Mouse (Mus musculus): Measurements from ENCODE around the gene Prkg1. TPM values are rescaled to one million over a fixed set of nuclear protein-coding genes. Genes with fewer than 3 reads are reported as not detected.

The Prkg1 gene
- polyA plus RNA-seq, 1 experiment from 2014 or later = 2.1 TPM

GRCm38 (mm10) chr19:30687942-30688341, 1076.9 kb downstream of the Prkg1 start:
- Histone ChIP-seq H3K36me3 (ENCODE audit: control insufficient read depth, insufficient read depth, low read length) (no peaks in the 10 kb centered on the region), H3K27ac (ENCODE audit: low read depth, low read length) (no peak overlapping the region), H3K27me3 (ENCODE audit: control insufficient read depth, insufficient read depth, low read length) (no peaks in the 10 kb centered on the region), H3K4me1 (ENCODE audit: control insufficient read depth, insufficient read depth, low read length) (no peaks in the 10 kb centered on the region), H3K4me3 (ENCODE audit: low read length) (no peak overlapping the region), H3K9ac (ENCODE audit: low read depth, low read length) (no peak overlapping the region), H3K9me3 (ENCODE audit: control insufficient read depth, low read length) (no peaks in the 10 kb centered on the region), H3K4me2 (replicated peaks; ENCODE audit: low read depth, low read length) (no peak overlapping the region)
- ATAC-seq (ENCODE audit: low FRiP score, low TSS enrichment) = no peak
- WGBS = 35% methylated on average over 6 of the region's 6 CpGs

DNA sequence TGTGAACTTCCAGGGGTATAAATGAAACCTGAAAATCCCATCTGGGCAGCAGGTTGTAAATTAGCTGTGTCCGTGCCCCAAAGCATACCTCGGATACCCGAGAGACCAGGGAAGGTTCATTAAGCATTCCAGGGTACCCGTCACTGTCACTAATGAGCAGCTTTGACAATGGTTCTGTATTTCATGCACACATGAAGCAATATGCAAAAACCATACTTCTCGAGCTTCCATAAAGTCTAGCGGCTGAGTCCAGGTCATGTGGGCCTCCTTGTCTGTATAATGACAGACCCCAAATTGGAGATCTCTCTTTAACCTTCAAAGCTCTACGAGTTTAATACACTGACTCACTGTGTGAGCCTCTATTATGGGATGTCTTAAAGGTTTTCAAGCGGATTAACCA, 1088.5 kb downstream of the Prkg1 start:
- WGBS = 65% methylated on average over 8 of the region's 8 CpGs
- Histone ChIP-seq H3K36me3 (ENCODE audit: control insufficient read depth, insufficient read depth, low read length) (no peaks in the 10 kb centered on the region), H3K27me3 (ENCODE audit: control insufficient read depth, insufficient read depth, low read length) (no peaks in the 10 kb centered on the region), H3K9ac (ENCODE audit: low read depth, low read length) (no peak overlapping the region), H3K4me2 (replicated peaks; ENCODE audit: low read depth, low read length) (no peak overlapping the region), H3K4me3 (ENCODE audit: low read length) (no peak overlapping the region), H3K4me1 (ENCODE audit: control insufficient read depth, insufficient read depth, low read length) (no peaks in the 10 kb centered on the region), H3K9me3 (ENCODE audit: control insufficient read depth, low read length) (no peaks in the 10 kb centered on the region), H3K27ac (ENCODE audit: low read depth, low read length) (no peak overlapping the region)
- no peak for ATAC-seq (ENCODE audit: low FRiP score, low TSS enrichment)

DNA sequence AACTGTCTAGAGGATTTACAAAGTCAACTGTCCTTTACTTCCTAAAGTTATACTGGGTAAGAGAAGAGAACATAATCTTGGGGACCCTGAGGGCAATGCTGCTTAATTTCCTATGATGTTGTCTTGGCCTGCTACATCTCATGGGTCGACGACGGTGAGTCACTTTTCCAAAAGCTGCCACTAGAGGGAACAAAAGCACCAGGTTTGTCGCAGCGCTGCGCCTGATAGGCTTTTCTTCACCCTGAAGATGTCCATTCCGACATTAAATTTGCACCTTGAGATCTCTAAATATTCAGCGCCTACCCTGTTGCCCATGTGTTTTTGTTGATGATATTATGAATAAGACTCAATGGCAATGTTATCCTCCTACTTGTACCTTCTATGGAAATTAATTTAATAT, 1100.6 kb downstream of the Prkg1 start:
- H3K9me3 ChIP-seq (ENCODE audit: control insufficient read depth, low read length) = no peaks in the 10 kb centered on the region
- no peak overlapping the region for H3K4me2 ChIP-seq (replicated peaks; ENCODE audit: low read depth, low read length)
- no peak overlapping the region for H3K9ac ChIP-seq (ENCODE audit: low read depth, low read length)
- no peaks in the 10 kb centered on the region for H3K36me3 ChIP-seq (ENCODE audit: control insufficient read depth, insufficient read depth, low read length)
- no peaks in the 10 kb centered on the region for H3K4me1 ChIP-seq (ENCODE audit: control insufficient read depth, insufficient read depth, low read length)
- no peaks in the 10 kb centered on the region for H3K27me3 ChIP-seq (ENCODE audit: control insufficient read depth, insufficient read depth, low read length)
- H3K4me3 ChIP-seq (ENCODE audit: low read length) = no peak overlapping the region
- H3K27ac ChIP-seq (ENCODE audit: low read depth, low read length) = no peak overlapping the region
- 9% methylated on average over 8 of the region's 8 CpGs for WGBS
- no peak for ATAC-seq (ENCODE audit: low FRiP score, low TSS enrichment)

DNA sequence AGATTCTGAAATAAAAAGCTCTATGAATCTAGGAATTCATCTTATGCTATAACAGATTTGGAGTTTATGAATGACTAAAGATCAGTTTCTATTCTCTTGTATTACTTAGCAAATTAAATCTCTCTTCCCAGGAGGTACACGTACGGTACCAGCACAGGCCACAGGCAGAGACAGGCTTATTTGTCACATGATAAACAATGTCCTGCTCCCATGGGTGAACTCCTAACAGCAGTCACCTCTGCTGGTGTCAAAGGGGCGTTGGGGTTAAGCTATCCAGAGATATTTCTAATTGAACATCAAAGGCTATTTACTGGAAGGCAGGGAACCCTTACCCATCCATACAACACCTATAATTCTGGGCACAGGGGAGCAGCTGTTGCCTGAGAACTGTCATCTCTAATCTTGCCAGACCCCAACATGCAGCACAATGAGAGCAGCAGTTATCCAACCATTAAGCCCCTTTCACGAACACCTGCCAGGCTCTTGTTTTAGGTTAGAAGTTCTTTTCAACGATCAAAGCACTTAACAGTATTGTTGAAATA, 1122.1 kb downstream of the Prkg1 start:
- H3K27ac ChIP-seq (ENCODE audit: low read depth, low read length) = no peak overlapping the region
- WGBS = 52% methylated on average over 5 of the region's 5 CpGs
- H3K9ac ChIP-seq (ENCODE audit: low read depth, low read length) = no peak overlapping the region
- no peaks in the 10 kb centered on the region for H3K4me1 ChIP-seq (ENCODE audit: control insufficient read depth, insufficient read depth, low read length)
- no peak overlapping the region for H3K4me2 ChIP-seq (replicated peaks; ENCODE audit: low read depth, low read length)
- no peaks in the 10 kb centered on the region for H3K27me3 ChIP-seq (ENCODE audit: control insufficient read depth, insufficient read depth, low read length)
- H3K4me3 ChIP-seq (ENCODE audit: low read length) = no peak overlapping the region
- ATAC-seq (ENCODE audit: low FRiP score, low TSS enrichment) = no peak
- no peaks in the 10 kb centered on the region for H3K36me3 ChIP-seq (ENCODE audit: control insufficient read depth, insufficient read depth, low read length)
- no peaks in the 10 kb centered on the region for H3K9me3 ChIP-seq (ENCODE audit: control insufficient read depth, low read length)

DNA sequence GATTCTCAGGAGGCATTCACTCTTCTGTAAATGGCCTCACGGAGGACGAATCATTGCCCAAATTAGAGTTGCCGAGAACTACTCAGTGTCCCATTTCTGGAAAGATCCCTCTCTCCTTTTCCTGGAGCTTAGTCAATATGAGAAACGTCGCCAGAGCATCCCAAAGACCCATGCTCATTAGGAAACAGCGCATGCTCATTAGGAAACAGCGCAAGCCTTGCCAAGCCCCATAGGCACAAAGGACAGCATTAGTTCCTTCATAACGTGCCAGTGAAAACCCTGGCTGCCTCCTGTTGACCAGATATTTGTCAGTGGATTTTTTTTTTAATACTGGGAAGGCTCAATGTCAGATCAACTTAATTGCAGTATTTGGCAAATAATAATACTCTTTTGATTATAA, 1127.4 kb downstream of the Prkg1 start:
- Histone ChIP-seq H3K36me3 (ENCODE audit: control insufficient read depth, insufficient read depth, low read length) (no peaks in the 10 kb centered on the region), H3K27ac (ENCODE audit: low read depth, low read length) (no peak overlapping the region), H3K4me3 (ENCODE audit: low read length) (no peak overlapping the region), H3K4me1 (ENCODE audit: control insufficient read depth, insufficient read depth, low read length) (no peaks in the 10 kb centered on the region), H3K9ac (ENCODE audit: low read depth, low read length) (no peak overlapping the region), H3K27me3 (ENCODE audit: control insufficient read depth, insufficient read depth, low read length) (no peaks in the 10 kb centered on the region), H3K9me3 (ENCODE audit: control insufficient read depth, low read length) (no peaks in the 10 kb centered on the region), H3K4me2 (replicated peaks; ENCODE audit: low read depth, low read length) (no peak overlapping the region)
- ATAC-seq (ENCODE audit: low FRiP score, low TSS enrichment) = no peak
- 85% methylated on average over 8 of the region's 8 CpGs for WGBS

- no peak overlapping the region for H3K4me3 ChIP-seq (ENCODE audit: low read length)
- H3K27ac ChIP-seq (ENCODE audit: low read depth, low read length) = no peak overlapping the region
- no peak overlapping the region for H3K9ac ChIP-seq (ENCODE audit: low read depth, low read length)
- no peaks in the 10 kb centered on the region for H3K27me3 ChIP-seq (ENCODE audit: control insufficient read depth, insufficient read depth, low read length)
- no peaks in the 10 kb centered on the region for H3K36me3 ChIP-seq (ENCODE audit: control insufficient read depth, insufficient read depth, low read length)
- no peaks in the 10 kb centered on the region for H3K4me1 ChIP-seq (ENCODE audit: control insufficient read depth, insufficient read depth, low read length)
- no peak overlapping the region for H3K4me2 ChIP-seq (replicated peaks; ENCODE audit: low read depth, low read length)
- H3K9me3 ChIP-seq (ENCODE audit: control insufficient read depth, low read length) = no peaks in the 10 kb centered on the region
- no peak for ATAC-seq (ENCODE audit: low FRiP score, low TSS enrichment)
- 61% methylated on average over 3 of the region's 3 CpGs for WGBS
Measured at GRCm38 (mm10) chr19:30631051-30631450, 1133.8 kb downstream of the Prkg1 start.

GRCm38 (mm10) chr19:30626036-30626435, 1138.8 kb downstream of the Prkg1 start:
- H3K9ac ChIP-seq (ENCODE audit: low read depth, low read length) = no peak overlapping the region
- 43% methylated on average over 7 of the region's 7 CpGs for WGBS

DNA sequence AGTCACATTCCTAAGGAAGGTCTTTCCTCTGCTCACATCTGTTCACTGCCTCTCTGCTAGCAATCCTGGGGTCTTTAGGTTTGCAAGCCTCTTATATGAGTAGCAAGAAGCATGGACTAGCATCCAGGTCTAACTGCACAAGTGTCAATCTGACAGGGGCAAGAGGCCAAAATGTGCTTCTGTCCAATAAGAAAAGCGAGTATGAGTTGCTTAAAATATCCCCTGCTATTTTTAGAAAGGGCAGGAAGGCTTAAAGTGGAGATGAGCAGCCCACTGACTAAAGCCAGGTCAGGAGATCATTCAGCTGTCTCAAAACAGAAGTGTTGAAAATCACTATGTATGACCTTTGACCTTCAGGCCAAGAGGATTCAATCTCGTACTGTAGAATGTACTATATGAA, 1139.4 kb downstream of the Prkg1 start:
- Histone ChIP-seq H3K36me3 (ENCODE audit: control insufficient read depth, insufficient read depth, low read length) (no peaks in the 10 kb centered on the region), H3K27ac (ENCODE audit: low read depth, low read length) (no peak overlapping the region), H3K4me1 (ENCODE audit: control insufficient read depth, insufficient read depth, low read length) (no peaks in the 10 kb centered on the region), H3K4me2 (replicated peaks; ENCODE audit: low read depth, low read length) (no peak overlapping the region), H3K9me3 (ENCODE audit: control insufficient read depth, low read length) (no peaks in the 10 kb centered on the region), H3K9ac (ENCODE audit: low read depth, low read length) (no peak overlapping the region), H3K27me3 (ENCODE audit: control insufficient read depth, insufficient read depth, low read length) (no peaks in the 10 kb centered on the region), H3K4me3 (ENCODE audit: low read length) (no peak overlapping the region)
- WGBS = 67% methylated on average over 2 of the region's 2 CpGs
- ATAC-seq (ENCODE audit: low FRiP score, low TSS enrichment) = no peak

More at GRCm38 (mm10) chr19:30626036-30626435, 1138.8 kb downstream of the Prkg1 start:
- Histone ChIP-seq H3K36me3 (ENCODE audit: control insufficient read depth, insufficient read depth, low read length) (no peaks in the 10 kb centered on the region), H3K27me3 (ENCODE audit: control insufficient read depth, insufficient read depth, low read length) (no peaks in the 10 kb centered on the region), H3K4me2 (replicated peaks; ENCODE audit: low read depth, low read length) (no peak overlapping the region), H3K27ac (ENCODE audit: low read depth, low read length) (no peak overlapping the region), H3K9me3 (ENCODE audit: control insufficient read depth, low read length) (no peaks in the 10 kb centered on the region), H3K4me3 (ENCODE audit: low read length) (no peak overlapping the region), H3K4me1 (ENCODE audit: control insufficient read depth, insufficient read depth, low read length) (no peaks in the 10 kb centered on the region)
- no peak for ATAC-seq (ENCODE audit: low FRiP score, low TSS enrichment)

GRCm38 (mm10) chr19:30623620-30624019, 1141.2 kb downstream of the Prkg1 start:
- H3K4me3 ChIP-seq (ENCODE audit: low read length) = no peak overlapping the region
- no peaks in the 10 kb centered on the region for H3K4me1 ChIP-seq (ENCODE audit: control insufficient read depth, insufficient read depth, low read length)
- H3K27ac ChIP-seq (ENCODE audit: low read depth, low read length) = no peak overlapping the region
- no peaks in the 10 kb centered on the region for H3K27me3 ChIP-seq (ENCODE audit: control insufficient read depth, insufficient read depth, low read length)
- H3K9ac ChIP-seq (ENCODE audit: low read depth, low read length) = no peak overlapping the region
- H3K9me3 ChIP-seq (ENCODE audit: control insufficient read depth, low read length) = no peaks in the 10 kb centered on the region
- no peaks in the 10 kb centered on the region for H3K36me3 ChIP-seq (ENCODE audit: control insufficient read depth, insufficient read depth, low read length)
- H3K4me2 ChIP-seq (replicated peaks; ENCODE audit: low read depth, low read length) = no peak overlapping the region
- no peak for ATAC-seq (ENCODE audit: low FRiP score, low TSS enrichment)
- 67% methylated on average over 7 of the region's 7 CpGs for WGBS

Data from kidney, embryonic 14.5 days (tissue).